Mouse (Mus musculus) limb, embryonic 11.5 days (tissue): Measurements from ENCODE around the gene Rhobtb1. TPM values are rescaled to one million over a fixed set of nuclear protein-coding genes. Genes with fewer than 3 reads are reported as not detected.

Experiments
- ATAC-seq: fragments of 200-750 bp; cut with Nextera tagmentation; 2 replicates; pipeline ENCODE4 v1.8.0; 2017; ENCODE audit warnings: low read depth; ENCODE audit not compliant: insufficient number of reproducible peaks, low FRiP score, low TSS enrichment
- DNase-seq: peaks from one replicate; pipeline ENCODE4 v3.0.0-alpha.2; 2015; ENCODE audit warnings: low spot score
- H3K27ac ChIP-seq: fragments of 300-500 bp; sonication (generic); replicated peaks from 2 replicates; pipeline ENCODE4 v1.5.1; 2014; ENCODE audit warnings: low read depth, mild to moderate bottlenecking, low read length
- H3K27me3 ChIP-seq: fragments of 300-500 bp; sonication (generic); 2 replicates; pipeline ENCODE4 v1.6.1; 2014; ENCODE audit warnings: mild to moderate bottlenecking, low read length, mixed read lengths; ENCODE audit not compliant: control insufficient read depth, insufficient read depth
- H3K36me3 ChIP-seq: fragments of 300-500 bp; sonication (generic); 2 replicates; pipeline ENCODE4 v1.6.1; 2014; ENCODE audit warnings: mild to moderate bottlenecking, low read length, moderate library complexity, mixed read lengths; ENCODE audit not compliant: control insufficient read depth, insufficient read depth
- H3K4me1 ChIP-seq: fragments of 300-500 bp; sonication (generic); 2 replicates; pipeline ENCODE4 v1.6.1; 2014; ENCODE audit warnings: low read length, mixed read lengths; ENCODE audit not compliant: control insufficient read depth, insufficient read depth
- H3K4me2 ChIP-seq: fragments of 300-500 bp; sonication (generic); 2 replicates; pipeline ENCODE4 v1.6.1; 2014; ENCODE audit warnings: low read depth, mild to moderate bottlenecking, moderate library complexity; ENCODE audit not compliant: severe bottlenecking
- H3K4me3 ChIP-seq: fragments of 300-500 bp; sonication (generic); 2 replicates; pipeline ENCODE4 v1.5.1; 2014; ENCODE audit warnings: low read depth, low read length
- H3K9ac ChIP-seq: fragments of 300-500 bp; sonication (generic); 2 replicates; pipeline ENCODE4 v1.6.1; 2014; ENCODE audit warnings: mild to moderate bottlenecking, low read length
- H3K9me3 ChIP-seq: fragments of 300-500 bp; sonication (generic); 2 replicates; pipeline ENCODE4 v1.6.1; 2016; ENCODE audit warnings: low read length; ENCODE audit not compliant: control insufficient read depth
- WGBS: fragments of 180-500 bp; shearing (Covaris S2); extraction: QIAGEN DNeasy Blood & Tissue Kit; methylation state at CpG from one replicate; pipeline ENCODE4 v1.1.7; 2014; 5-methylcytosine and 5-hydroxymethylcytosine counted together
- polyA plus RNA-seq: library from polyadenylated mRNA; unstranded; fragments of >200 nt; fragmentation: Nextera tagmentation; extraction: Ambion mirVana; gene quantifications from 2 replicates; pipeline ENCODE4 v1.2.1, GENCODE M21; 2014

Rhobtb1 gene
- polyA plus RNA-seq: 23.8 and 25.9 TPM in 2 replicates

- 83% methylated on average over 20 of the region's 20 CpGs for WGBS
- Histone ChIP-seq H3K27ac (no peak within 1 kb of the TSS), H3K4me2 (no peak within 1 kb of the TSS), H3K4me1 (no peaks in the 10 kb centered on the region), H3K27me3 (no peaks in the 10 kb centered on the region), H3K4me3 (no peak within 1 kb of the TSS), H3K9me3 (no peaks in the 10 kb centered on the region), H3K36me3 (no peaks in the 10 kb centered on the region), H3K9ac (no peak within 1 kb of the TSS)
- no peak for ATAC-seq
- DNase-seq: no peak
These were observed at the start of gene Rhobtb1 for GRCm38 (mm10) chr10:69151045-69151444. Gene Rhobtb1 (plus strand): TSS chr10:69151434.

- no peak for ATAC-seq
- 72% methylated on average over 4 of the region's 4 CpGs for WGBS
These were observed 49.2 kb upstream of the Rhobtb1 start for GRCm38 (mm10) chr10:69101988-69102387.

GRCm38 (mm10) chr10:69104143-69104882, 46.9 kb upstream of the Rhobtb1 start:
- ATAC-seq: no peak
- Histone ChIP-seq H3K4me3 (no peak overlapping the region), H3K4me2 (no peak overlapping the region), H3K27me3 (no peaks in the 10 kb centered on the region), H3K9ac (no peak overlapping the region), H3K36me3 (no peaks in the 10 kb centered on the region), H3K9me3 (no peaks in the 10 kb centered on the region), H3K4me1 (no peaks in the 10 kb centered on the region), H3K27ac (no peak overlapping the region)
- 81% methylated on average over 12 of the region's 12 CpGs for WGBS
- DNase-seq: no peak

More at GRCm38 (mm10) chr10:69101988-69102387, 49.2 kb upstream of the Rhobtb1 start:
- Histone ChIP-seq H3K27me3 (no peaks in the 10 kb centered on the region), H3K4me3 (no peak overlapping the region), H3K4me1 (no peaks in the 10 kb centered on the region), H3K9ac (no peak overlapping the region), H3K9me3 (0 out of 2 replicates have a peak, but pooled peaks cover 3% of the 10 kb centered on the region), H3K36me3 (no peaks in the 10 kb centered on the region), H3K27ac (no peak overlapping the region), H3K4me2 (no peak overlapping the region)
- DNase-seq: peak; percentile 67

GRCm38 (mm10) chr10:69104883-69105225, 46.4 kb upstream of the Rhobtb1 start:
- Histone ChIP-seq H3K4me3 (no peak overlapping the region), H3K4me2 (no peak overlapping the region), H3K9ac (no peak overlapping the region), H3K9me3 (no peaks in the 10 kb centered on the region), H3K4me1 (no peaks in the 10 kb centered on the region), H3K27ac (no peak overlapping the region), H3K27me3 (no peaks in the 10 kb centered on the region), H3K36me3 (no peaks in the 10 kb centered on the region)
- ATAC-seq (no peak), DNase-seq (no peak)
- 70% methylated on average over 9 of the region's 9 CpGs for WGBS

GRCm38 (mm10) chr10:69106796-69107195, 44.4 kb upstream of the Rhobtb1 start:
- no peak overlapping the region for H3K4me2 ChIP-seq
- H3K36me3 ChIP-seq: no peaks in the 10 kb centered on the region
- ATAC-seq: no peak

GRCm38 (mm10) chr10:69107253-69107652, 44.0 kb upstream of the Rhobtb1 start:
- H3K9me3 ChIP-seq: 0 out of 2 replicates have a peak, but pooled peaks cover 3% of the 10 kb centered on the region
- DNase-seq: no peak
- no peak for ATAC-seq
- H3K36me3 ChIP-seq: no peaks in the 10 kb centered on the region
- no peak overlapping the region for H3K4me3 ChIP-seq
- no peaks in the 10 kb centered on the region for H3K27me3 ChIP-seq
- H3K9ac ChIP-seq: no peak overlapping the region
- no peak overlapping the region for H3K4me2 ChIP-seq
- H3K4me1 ChIP-seq: no peaks in the 10 kb centered on the region
- 83% methylated on average over 8 of the region's 8 CpGs for WGBS
- H3K27ac ChIP-seq: no peak overlapping the region

More at GRCm38 (mm10) chr10:69106796-69107195, 44.4 kb upstream of the Rhobtb1 start:
- Histone ChIP-seq H3K27ac (no peak overlapping the region), H3K9me3 (0 out of 2 replicates have a peak, but pooled peaks cover 3% of the 10 kb centered on the region), H3K4me1 (no peaks in the 10 kb centered on the region), H3K4me3 (no peak overlapping the region), H3K27me3 (no peaks in the 10 kb centered on the region), H3K9ac (no peak overlapping the region)
- DNase-seq: no peak
- WGBS: 93% methylated on average over 1 of the region's 1 CpGs

GRCm38 (mm10) chr10:69114384-69114783, 36.9 kb upstream of the Rhobtb1 start:
- H3K4me1 ChIP-seq: no peaks in the 10 kb centered on the region
- no peaks in the 10 kb centered on the region for H3K36me3 ChIP-seq
- no peak for DNase-seq
- no peak overlapping the region for H3K4me2 ChIP-seq
- H3K9ac ChIP-seq: no peak overlapping the region
- H3K27me3 ChIP-seq: no peaks in the 10 kb centered on the region
- 0 out of 2 replicates have a peak, but pooled peaks cover 3% of the 10 kb centered on the region for H3K9me3 ChIP-seq
- no peak overlapping the region for H3K4me3 ChIP-seq
- H3K27ac ChIP-seq: no peak overlapping the region
- no peak for ATAC-seq

- H3K9ac ChIP-seq: no peak overlapping the region
- H3K27ac ChIP-seq: no peak overlapping the region
- ATAC-seq (no peak), DNase-seq (no peak)
- no peaks in the 10 kb centered on the region for H3K9me3 ChIP-seq
- no peak overlapping the region for H3K4me3 ChIP-seq
- no peaks in the 10 kb centered on the region for H3K4me1 ChIP-seq
- H3K36me3 ChIP-seq: no peaks in the 10 kb centered on the region
- no peak overlapping the region for H3K4me2 ChIP-seq
- H3K27me3 ChIP-seq: no peaks in the 10 kb centered on the region
These were observed 33.2 kb upstream of the Rhobtb1 start for GRCm38 (mm10) chr10:69117996-69118395.

- H3K4me1 ChIP-seq: no peaks in the 10 kb centered on the region
- ATAC-seq (no peak), DNase-seq (no peak)
- 76% methylated on average over 3 of the region's 3 CpGs for WGBS
- no peaks in the 10 kb centered on the region for H3K36me3 ChIP-seq
- H3K9ac ChIP-seq: no peak overlapping the region
- no peak overlapping the region for H3K4me2 ChIP-seq
- H3K27me3 ChIP-seq: no peaks in the 10 kb centered on the region
- no peak overlapping the region for H3K27ac ChIP-seq
- H3K9me3 ChIP-seq: no peaks in the 10 kb centered on the region
- no peak overlapping the region for H3K4me3 ChIP-seq
These were observed 32.3 kb upstream of the Rhobtb1 start for GRCm38 (mm10) chr10:69118893-69119292.
